Mouse (Mus musculus) megakaryocyte, embryonic 14.5 days (primary cell): Measurements from ENCODE around the gene Vax2. TPM values are rescaled to one million over a fixed set of nuclear protein-coding genes. Genes with fewer than 3 reads are reported as not detected.

Experiments used
- H3K27me3 ChIP-seq: replicated peaks from 2 replicates; pipeline ENCODE3; 2012; ENCODE audit warnings: inconsistent platforms
- H3K36me3 ChIP-seq: replicated peaks from 2 replicates; pipeline ENCODE3; 2012; ENCODE audit warnings: low read length, inconsistent platforms, mixed read lengths
- H3K4me1 ChIP-seq: 2 replicates; pipeline ENCODE4 v1.6.1; 2012; ENCODE audit warnings: inconsistent platforms
- H3K4me3 ChIP-seq: replicated peaks from 2 replicates; pipeline ENCODE3; 2012; ENCODE audit warnings: moderate library complexity, mild to moderate bottlenecking, inconsistent platforms
- H3K9me3 ChIP-seq: 2 replicates; pipeline ENCODE4 v1.6.1; 2012; ENCODE audit warnings: inconsistent platforms
- FLI1 ChIP-seq: IDR thresholded peaks from 2 replicates; pipeline ENCODE4 v1.6.1; 2012; ENCODE audit warnings: low read length, inconsistent platforms, mixed read lengths
- GATA1 ChIP-seq: IDR thresholded peaks from 3 replicates; pipeline ENCODE4 v1.6.1; 2012; ENCODE audit warnings: mixed read lengths, low read length, inconsistent platforms, borderline replicate concordance
- polyA plus RNA-seq: library from polyadenylated mRNA; stranded (reverse); fragments of >175 nt; gene quantifications from 2 replicates; pipeline ENCODE4 v1.2.3, GENCODE M21; 2012; ENCODE audit warnings: low replicate concordance; ENCODE audit not compliant: insufficient read depth

Vax2 gene
- polyA plus RNA-seq, 1 experiment: 0.19 TPM

- no peaks in the 10 kb centered on the region for H3K36me3 ChIP-seq
- TF ChIP-seq GATA1 (no peak), FLI1 (no peak)
- peaks cover 26% of the 10 kb centered on the region for H3K9me3 ChIP-seq
- H3K4me1 ChIP-seq: no peaks in the 10 kb centered on the region
- peaks cover 54% of the 10 kb centered on the region for H3K27me3 ChIP-seq
- H3K4me3 ChIP-seq: no peak overlapping the region
Observed at GRCm38 (mm10) chr6:83728488-83728887, 17.4 kb downstream of the Vax2 start.

- TF ChIP-seq FLI1 (no peak), GATA1 (no peak)
- no peak overlapping the region for H3K4me3 ChIP-seq
- H3K4me1 ChIP-seq: no peaks in the 10 kb centered on the region
- no peaks in the 10 kb centered on the region for H3K36me3 ChIP-seq
- H3K9me3 ChIP-seq: peaks cover 35% of the 10 kb centered on the region
- H3K27me3 ChIP-seq: peaks cover 55% of the 10 kb centered on the region
Observed at GRCm38 (mm10) chr6:83729350-83729970, 18.4 kb downstream of the Vax2 start.

- TF ChIP-seq GATA1: no peak
- TF ChIP-seq FLI1: no peak
- Histone ChIP-seq H3K36me3 (no peaks in the 10 kb centered on the region), H3K27me3 (peaks cover 62% of the 10 kb centered on the region), H3K4me1 (no peaks in the 10 kb centered on the region), H3K9me3 (peaks cover 37% of the 10 kb centered on the region), H3K4me3 (no peak overlapping the region)
Observed at GRCm38 (mm10) chr6:83731128-83731527, 20.1 kb downstream of the Vax2 start.

- H3K36me3 ChIP-seq: no peaks in the 10 kb centered on the region
- peaks cover 69% of the 10 kb centered on the region for H3K27me3 ChIP-seq
- TF ChIP-seq GATA1 (no peak), FLI1 (no peak)
- H3K4me3 ChIP-seq: no peak overlapping the region
- H3K9me3 ChIP-seq: peaks cover 42% of the 10 kb centered on the region
- peaks cover 25% of the 10 kb centered on the region for H3K4me1 ChIP-seq
Observed at GRCm38 (mm10) chr6:83737311-83737710, 26.2 kb downstream of the Vax2 start.

DNA sequence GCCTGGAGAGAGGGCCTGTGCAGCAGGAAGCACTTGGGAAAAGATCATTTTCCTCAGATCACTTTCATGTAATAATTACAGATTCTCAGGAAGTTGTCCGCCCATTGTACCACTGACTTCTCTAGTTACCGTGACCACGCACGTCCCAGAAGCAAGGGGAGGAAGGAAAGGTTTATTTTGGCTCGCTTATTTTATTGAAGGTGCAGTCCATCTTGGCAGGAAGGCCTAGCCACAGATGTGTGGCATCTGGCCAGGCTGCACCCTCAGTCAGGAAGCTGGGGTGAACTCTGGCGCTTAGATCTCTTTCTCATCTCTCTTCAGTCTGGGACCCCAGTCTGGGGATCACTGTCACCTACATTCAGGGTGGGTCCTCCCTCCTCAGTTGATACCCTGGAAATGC, 27.5 kb downstream of the Vax2 start:
- peaks cover 74% of the 10 kb centered on the region for H3K27me3 ChIP-seq
- TF ChIP-seq FLI1 (no peak), GATA1 (no peak)
- no peaks in the 10 kb centered on the region for H3K36me3 ChIP-seq

GRCm38 (mm10) chr6:83742761-83743160, 31.7 kb downstream of the Vax2 start, which contains the start of gene Atp6v1b1:
Gene Atp6v1b1 (plus strand): TSS chr6:83742990.
- Histone ChIP-seq H3K36me3 (no peaks in the 10 kb centered on the region), H3K4me1 (peaks cover 12% of the 10 kb centered on the region), H3K4me3 (no peak within 1 kb of the TSS), H3K9me3 (peaks cover 21% of the 10 kb centered on the region), H3K27me3 (peaks cover 81% of the 10 kb centered on the region)
- no peak for TF ChIP-seq GATA1
- no peak for TF ChIP-seq FLI1

More for the DNA sequence above, 27.5 kb downstream of the Vax2 start:
- Histone ChIP-seq H3K4me1 (peaks cover 25% of the 10 kb centered on the region), H3K9me3 (peaks cover 34% of the 10 kb centered on the region), H3K4me3 (no peak overlapping the region)

DNA sequence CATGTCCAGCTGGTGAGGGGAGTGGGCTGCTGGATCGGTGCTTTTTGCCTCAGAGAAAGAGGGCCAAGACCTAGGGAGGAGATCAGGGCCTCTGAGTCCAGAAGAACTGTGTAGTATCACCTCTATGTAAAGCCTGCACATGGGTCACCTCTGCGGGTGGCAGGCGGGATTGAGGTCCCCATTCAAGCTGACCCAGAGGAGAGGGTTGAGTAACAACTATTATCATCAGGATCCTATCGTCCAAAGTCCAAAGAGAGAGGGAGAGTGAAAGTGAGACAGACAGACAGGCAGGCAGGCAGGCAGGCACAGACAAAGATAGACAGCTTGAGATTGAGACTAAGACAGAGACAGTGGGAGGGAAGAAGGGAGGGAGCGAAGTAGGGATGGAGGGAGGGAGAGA, 32.1 kb downstream of the Vax2 start:
- H3K36me3 ChIP-seq: no peaks in the 10 kb centered on the region
- no peak overlapping the region for H3K4me3 ChIP-seq
- peaks cover 7% of the 10 kb centered on the region for H3K4me1 ChIP-seq
- H3K9me3 ChIP-seq: peaks cover 21% of the 10 kb centered on the region
- peaks cover 82% of the 10 kb centered on the region for H3K27me3 ChIP-seq
- TF ChIP-seq FLI1 (no peak), GATA1 (no peak)

- H3K4me1 ChIP-seq: peaks cover 3% of the 10 kb centered on the region
- no peak overlapping the region for H3K4me3 ChIP-seq
- TF ChIP-seq FLI1: no peak
- TF ChIP-seq GATA1: no peak
- H3K27me3 ChIP-seq: peaks cover 84% of the 10 kb centered on the region
- H3K36me3 ChIP-seq: no peaks in the 10 kb centered on the region
- H3K9me3 ChIP-seq: peaks cover 21% of the 10 kb centered on the region
Observed at GRCm38 (mm10) chr6:83744126-83744525, 33.1 kb downstream of the Vax2 start.

GRCm38 (mm10) chr6:83744557-83744956, 33.5 kb downstream of the Vax2 start:
- Histone ChIP-seq H3K4me1 (peaks cover 7% of the 10 kb centered on the region), H3K9me3 (peaks cover 19% of the 10 kb centered on the region), H3K27me3 (peaks cover 87% of the 10 kb centered on the region), H3K36me3 (no peaks in the 10 kb centered on the region), H3K4me3 (no peak overlapping the region)
- TF ChIP-seq GATA1: no peak
- TF ChIP-seq FLI1: no peak

DNA sequence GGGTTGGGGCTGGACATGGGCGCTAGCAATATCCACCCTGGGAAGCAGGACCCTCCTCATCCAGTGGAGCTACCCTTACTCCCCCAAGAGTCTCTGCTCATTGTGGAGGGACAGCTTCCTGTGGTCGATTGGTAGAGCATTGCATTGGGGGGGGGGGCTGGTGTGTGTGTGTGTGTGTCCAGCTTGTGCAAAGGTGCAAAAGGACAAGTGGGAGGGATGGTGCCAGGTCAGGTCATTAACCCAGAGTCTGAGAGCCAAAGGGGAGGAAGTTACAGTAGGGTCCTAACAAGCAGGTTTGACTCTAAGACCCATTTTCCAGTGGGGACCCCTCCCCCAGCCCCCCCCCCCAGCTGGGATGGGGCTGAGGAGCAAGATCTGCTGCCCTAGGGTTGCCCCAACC, 34.4 kb downstream of the Vax2 start:
- Histone ChIP-seq H3K36me3 (no peaks in the 10 kb centered on the region), H3K4me3 (no peak overlapping the region), H3K27me3 (peaks cover 78% of the 10 kb centered on the region), H3K9me3 (peaks cover 10% of the 10 kb centered on the region; the same call in 1 of the 2 replicates), H3K4me1 (peaks cover 15% of the 10 kb centered on the region)
- TF ChIP-seq GATA1 (no peak), FLI1 (no peak)
